Mouse (Mus musculus) intestine, embryonic 16.5 days (tissue): Measurements from ENCODE around the gene Emx2. TPM values are rescaled to one million over a fixed set of nuclear protein-coding genes. Genes with fewer than 3 reads are reported as not detected.

Source experiments
- ATAC-seq: fragments of 200-750 bp; cut with Nextera tagmentation; 2 replicates; pipeline ENCODE4 v1.8.0; 2017; ENCODE audit warnings: moderate TSS enrichment, moderate library complexity
- H3K27ac ChIP-seq: fragments of 300-500 bp; sonication (generic); 2 replicates; pipeline ENCODE4 v1.5.1; 2014; ENCODE audit warnings: mild to moderate bottlenecking, low read length
- H3K27me3 ChIP-seq: fragments of 300-500 bp; sonication (generic); replicated peaks from 2 replicates; pipeline ENCODE4 v1.6.1; 2014; ENCODE audit warnings: low read length, control low read depth, mixed read lengths; ENCODE audit not compliant: control insufficient read depth, insufficient read depth
- H3K36me3 ChIP-seq: fragments of 300-500 bp; sonication (generic); 2 replicates; pipeline ENCODE4 v1.6.1; 2014; ENCODE audit warnings: low read length, control low read depth; ENCODE audit not compliant: control insufficient read depth, insufficient read depth
- H3K4me1 ChIP-seq: fragments of 300-500 bp; sonication (generic); 2 replicates; pipeline ENCODE4 v1.6.1; 2014; ENCODE audit warnings: low read length, control low read depth, mixed read lengths; ENCODE audit not compliant: control insufficient read depth, insufficient read depth
- H3K4me2 ChIP-seq: fragments of 300-500 bp; sonication (generic); 2 replicates; pipeline ENCODE4 v1.6.1; 2014; ENCODE audit warnings: low read depth, low read length, control low read depth
- H3K4me3 ChIP-seq: fragments of 300-500 bp; sonication (generic); 2 replicates; pipeline ENCODE4 v1.5.1; 2014; ENCODE audit warnings: mild to moderate bottlenecking, low read length
- H3K9ac ChIP-seq: fragments of 300-500 bp; sonication (generic); 2 replicates; pipeline ENCODE4 v1.6.1; 2014; ENCODE audit warnings: low read depth, low read length
- H3K9me3 ChIP-seq: fragments of 300-500 bp; sonication (generic); 2 replicates; pipeline ENCODE4 v1.6.1; 2016; ENCODE audit warnings: low read length, control low read depth; ENCODE audit not compliant: control insufficient read depth
- WGBS: fragments of 180-500 bp; shearing (Covaris S2); extraction: QIAGEN DNeasy Blood & Tissue Kit; methylation state at CpG from one replicate; pipeline ENCODE4 v1.1.7; 2014; 5-methylcytosine and 5-hydroxymethylcytosine counted together
- polyA plus RNA-seq: library from polyadenylated mRNA; unstranded; fragments of >200 nt; fragmentation: Nextera tagmentation; extraction: Ambion mirVana; gene quantifications from 2 replicates; pipeline ENCODE4 v1.2.1, GENCODE M21; 2015

The Emx2 gene
- polyA plus RNA-seq, 1 experiment from 2014 or later = not detected

DNA sequence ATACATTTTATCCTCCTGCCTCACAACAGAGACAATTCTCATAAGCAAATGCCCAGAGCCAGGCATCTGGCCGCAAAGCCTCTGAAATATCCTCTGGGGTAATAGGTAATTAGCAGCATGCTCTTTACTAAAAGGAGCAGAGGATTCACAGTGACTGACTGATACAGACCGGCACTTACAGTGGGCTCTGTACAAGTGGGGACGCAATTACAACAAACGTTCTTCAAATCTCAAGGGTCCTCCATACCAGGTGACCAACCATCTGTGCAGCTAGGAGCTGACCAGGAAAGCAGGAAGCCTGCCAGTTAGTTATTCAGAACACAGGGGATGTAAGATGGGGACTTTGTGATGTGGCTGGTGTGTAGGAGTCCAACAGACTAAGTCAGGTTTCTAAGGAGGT lies 38.7 kb downstream of the Emx2 start:
- no peak for ATAC-seq
- Histone ChIP-seq H3K4me1 (no peaks in the 10 kb centered on the region), H3K4me3 (no peak overlapping the region), H3K27ac (no peak overlapping the region), H3K36me3 (no peaks in the 10 kb centered on the region), H3K9ac (no peak overlapping the region), H3K27me3 (no peaks in the 10 kb centered on the region), H3K9me3 (no peaks in the 10 kb centered on the region), H3K4me2 (no peak overlapping the region)
- 66% methylated on average over 4 of the region's 4 CpGs for WGBS

DNA sequence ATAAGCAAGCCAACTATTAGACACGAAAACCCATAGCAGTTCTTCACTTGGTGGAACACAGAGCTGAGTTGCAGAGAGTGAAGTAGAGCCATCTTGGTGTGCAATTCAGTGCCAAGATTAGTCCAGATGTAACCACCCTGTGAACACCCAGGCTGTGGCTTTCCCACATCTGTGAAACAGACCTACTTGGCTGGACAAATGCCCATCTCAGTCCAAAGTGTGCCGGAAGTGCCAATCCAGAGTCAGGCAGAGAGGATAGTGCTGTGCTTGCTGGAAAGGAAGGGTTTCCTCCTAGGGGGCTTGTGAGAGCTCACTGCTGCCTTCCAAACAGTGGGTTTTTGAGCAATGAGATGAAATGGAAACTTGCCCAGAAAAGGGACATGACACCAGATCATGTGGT lies 50.7 kb downstream of the Emx2 start:
- ATAC-seq = no peak
- 75% methylated on average over 2 of the region's 2 CpGs for WGBS
- no peak overlapping the region for H3K27ac ChIP-seq

DNA sequence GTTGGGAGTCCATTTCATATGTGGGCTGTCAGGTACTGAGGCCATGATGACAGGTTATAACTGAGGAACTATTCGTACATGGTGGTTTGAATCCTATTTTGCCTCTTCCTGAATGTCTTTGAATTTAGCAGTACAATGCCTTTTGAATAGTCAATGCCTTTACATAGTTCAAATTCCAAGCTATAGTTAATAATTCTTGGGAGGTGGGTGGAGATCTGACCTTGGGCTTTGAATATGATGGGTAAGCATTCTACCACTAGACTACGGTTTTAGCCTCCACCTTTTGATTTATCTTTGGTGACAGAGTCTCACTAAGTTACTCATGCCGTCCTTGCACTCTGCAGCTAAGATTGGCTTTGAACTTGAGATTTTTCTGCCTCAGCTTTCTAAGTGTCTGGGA lies 55.0 kb downstream of the Emx2 start:
- Histone ChIP-seq H3K4me3 (no peak overlapping the region), H3K4me1 (no peaks in the 10 kb centered on the region), H3K27ac (no peak overlapping the region), H3K36me3 (no peaks in the 10 kb centered on the region), H3K27me3 (no peaks in the 10 kb centered on the region), H3K4me2 (no peak overlapping the region), H3K9ac (no peak overlapping the region), H3K9me3 (no peaks in the 10 kb centered on the region)
- 68% methylated on average over 3 of the region's 3 CpGs for WGBS
- ATAC-seq = no peak

More for the DNA sequence above, 50.7 kb downstream of the Emx2 start:
- Histone ChIP-seq H3K9me3 (no peaks in the 10 kb centered on the region), H3K4me2 (no peak overlapping the region), H3K9ac (no peak overlapping the region), H3K27me3 (no peaks in the 10 kb centered on the region), H3K4me3 (no peak overlapping the region), H3K36me3 (no peaks in the 10 kb centered on the region), H3K4me1 (no peaks in the 10 kb centered on the region)

Other genes starting within 250 kb of the Emx2 start
- not detected in 2 replicates for gene Kcnk18, start 239.2 kb upstream of the Emx2 start, polyA plus RNA-seq
- gene Slc18a2, start 197.5 kb upstream of the Emx2 start, polyA plus RNA-seq = 7.5 and 7.9 TPM in 2 replicates
- gene Rps12-ps3, start 136.1 kb upstream of the Emx2 start, polyA plus RNA-seq = 14.2 and 16.4 TPM in 2 replicates
- 5.9 and 6.9 TPM in 2 replicates for gene Pdzd8, start 112.6 kb upstream of the Emx2 start, polyA plus RNA-seq